Mouse (Mus musculus) skeletal muscle tissue, adult 2 months (tissue): ENCODE measurements at regions not wholly inside any gene's neighbourhood (a gene's known extent, or its start where the extent isn't known, plus 50 kb on each side); places are given as distances from the start of the nearest gene placed in this dataset.

Experiments used
- DNase-seq: peaks from one replicate; pipeline ENCODE4 v3.0.0-alpha.2; 2012; ENCODE audit warnings: low read depth, low spot score

DNA sequence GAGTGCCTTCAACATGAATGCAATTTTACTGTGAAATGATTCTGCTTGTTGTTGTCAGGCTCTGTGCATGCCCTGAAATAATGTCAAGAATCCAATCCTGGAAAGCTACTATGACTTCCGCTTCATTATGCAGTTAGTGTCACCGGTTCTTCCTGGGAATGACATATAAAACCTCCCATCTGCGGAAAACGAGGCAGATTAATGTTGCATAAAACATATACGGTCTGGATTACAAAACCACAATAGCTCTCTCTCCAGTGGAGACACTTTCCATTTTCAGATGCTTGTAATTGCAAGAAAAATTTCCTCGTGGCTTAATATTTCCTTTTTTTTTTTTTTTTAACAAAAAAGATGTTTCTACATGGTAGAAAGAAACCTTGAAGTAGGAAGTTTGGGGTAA, 198.2 kb upstream of the Chl1 start:
- DNase-seq, result no peak

DNA sequence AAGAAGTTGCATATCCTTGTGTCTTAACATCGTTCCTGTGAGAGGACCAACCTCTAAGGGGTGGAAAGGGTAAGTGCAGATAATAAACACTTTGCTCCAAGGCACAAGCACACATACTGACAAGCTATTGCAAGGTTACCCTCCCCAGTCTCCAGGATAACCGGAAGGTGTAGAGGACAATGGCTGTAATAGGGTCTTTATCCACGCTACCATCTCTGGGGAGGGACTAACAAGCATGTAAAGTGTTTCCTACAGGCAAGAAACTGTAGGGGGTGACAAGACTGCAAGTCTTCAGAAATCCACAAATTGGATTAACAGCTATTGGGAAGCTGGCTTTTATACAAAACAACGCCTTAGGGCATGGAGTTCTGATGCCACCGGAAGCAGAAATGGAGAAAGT, 197.5 kb upstream of the Chl1 start:
- no peak for DNase-seq

DNA sequence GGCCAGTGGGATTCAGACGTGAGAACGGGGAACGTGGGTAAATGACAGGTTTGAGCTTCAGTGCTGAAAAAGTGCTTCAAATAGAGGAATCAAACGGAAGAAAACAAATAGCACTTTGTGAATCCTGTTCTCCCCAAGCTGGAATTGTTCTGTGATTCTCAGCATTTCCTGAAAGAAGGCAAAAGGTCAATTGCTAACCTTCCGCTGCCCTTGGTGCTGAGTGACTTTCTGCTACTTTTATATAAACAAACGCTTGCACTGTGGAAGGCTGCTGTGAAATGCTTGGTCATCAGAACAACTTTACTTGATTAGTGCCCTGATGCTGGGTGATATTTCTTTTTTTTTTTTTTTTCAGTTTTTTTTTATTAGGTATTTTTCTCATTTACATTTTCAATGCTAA, 192.3 kb upstream of the Chl1 start:
- DNase-seq, result no peak

DNA sequence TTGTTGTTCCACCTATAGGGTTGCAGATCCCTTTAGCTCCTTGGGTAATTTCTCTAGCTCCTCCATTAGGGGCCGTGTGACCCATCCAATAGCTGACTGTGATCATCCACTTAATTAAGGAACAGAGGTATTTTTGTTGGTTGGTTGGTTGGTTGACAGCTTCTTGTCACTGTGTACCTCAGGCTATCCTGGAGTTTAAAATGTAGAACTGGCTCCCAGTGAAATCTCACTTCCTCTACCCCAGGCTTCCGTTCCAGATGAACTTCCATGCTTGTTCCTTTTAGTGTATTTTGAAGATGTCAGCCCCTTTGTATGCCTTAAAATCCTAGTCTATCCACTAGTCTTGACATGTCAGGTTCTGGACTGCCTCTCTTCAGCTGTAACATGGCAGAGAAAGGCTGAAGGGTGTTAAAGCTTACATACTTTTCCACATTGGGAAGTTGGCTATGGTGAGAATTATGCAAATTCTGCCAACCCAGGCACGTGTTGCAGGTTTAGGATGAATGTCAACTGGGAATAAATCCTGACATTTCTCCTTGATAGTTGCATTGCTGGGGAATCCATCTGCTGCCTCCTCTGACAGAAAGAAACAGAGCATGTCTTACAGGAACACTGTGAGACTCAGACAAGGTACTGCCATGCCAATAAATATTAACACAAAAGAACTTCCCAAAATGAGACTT, 191.6 kb upstream of the Chl1 start:
- DNase-seq, result no peak

DNA sequence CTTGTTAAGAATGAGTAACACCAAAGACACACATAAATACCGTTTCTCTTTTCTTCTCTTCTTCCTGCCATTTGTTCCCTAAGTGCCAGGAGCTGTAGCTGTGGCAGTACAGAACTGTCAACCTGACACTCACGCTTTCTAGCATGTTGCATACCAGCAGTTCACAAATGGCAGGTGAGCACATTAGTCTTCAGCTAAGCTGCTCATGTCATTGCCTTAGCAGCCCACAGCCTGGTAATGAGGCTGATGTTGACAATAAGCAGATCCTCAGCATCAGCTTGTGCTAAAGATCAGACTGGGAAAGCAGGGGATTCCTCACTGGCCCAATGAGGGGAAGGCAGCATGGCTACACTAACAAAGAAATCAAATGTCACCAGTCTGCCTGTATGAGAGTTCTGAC, 190.4 kb upstream of the Chl1 start:
- DNase-seq, result no peak

DNA sequence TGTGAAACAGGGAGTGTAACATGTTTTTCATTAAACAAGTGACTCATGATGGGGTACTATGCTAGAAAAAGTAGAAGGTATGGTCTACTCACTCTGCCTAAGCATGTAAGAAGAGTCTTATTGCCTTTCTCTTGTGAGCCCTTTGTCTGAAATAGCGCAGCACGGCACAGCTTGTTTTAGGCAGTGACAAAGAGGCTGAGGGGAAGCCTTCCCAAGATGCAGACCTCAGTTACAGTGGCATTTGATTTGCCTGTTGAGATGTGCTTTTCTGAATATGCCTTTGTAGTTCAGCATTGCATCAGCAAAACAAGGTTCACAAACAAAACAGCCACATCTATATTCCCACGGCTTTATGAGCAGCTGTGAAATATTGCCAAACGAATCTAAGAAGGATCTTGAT, 189.8 kb upstream of the Chl1 start:
- DNase-seq, result no peak

DNA sequence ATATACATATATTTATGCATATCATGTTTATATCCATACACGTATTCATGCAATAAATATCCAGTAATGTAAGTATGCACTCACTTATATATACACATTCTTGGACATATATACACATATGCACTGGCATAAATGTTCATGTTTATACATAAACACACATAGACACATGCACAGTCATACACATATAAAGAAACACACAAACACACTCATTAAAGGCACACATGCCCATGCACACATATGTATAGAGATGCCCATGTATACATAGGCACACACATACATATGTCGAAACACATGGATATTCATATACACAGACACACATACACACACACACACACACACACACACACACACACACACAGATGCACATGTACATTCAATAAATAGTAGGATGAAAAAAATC, 189.3 kb upstream of the Chl1 start:
- no peak for DNase-seq

DNA sequence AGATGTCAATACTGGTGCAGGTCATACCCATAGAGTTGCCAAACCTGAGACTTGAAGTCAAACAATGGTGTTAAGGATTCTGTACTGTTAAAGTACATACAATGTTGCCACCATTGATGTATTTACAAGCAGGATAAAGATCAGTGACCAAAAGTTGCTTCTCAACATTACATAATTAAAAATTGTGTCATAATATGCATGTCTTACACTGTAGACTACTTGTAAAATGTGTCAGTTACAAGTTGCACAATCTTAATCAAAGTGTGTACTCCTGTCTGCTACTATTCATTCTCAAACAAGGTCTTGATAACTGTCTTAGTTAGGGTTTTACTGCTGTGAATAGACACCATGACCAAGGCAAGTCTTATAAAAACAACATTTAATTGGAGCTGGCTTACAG, 187.9 kb upstream of the Chl1 start:
- no peak for DNase-seq

DNA sequence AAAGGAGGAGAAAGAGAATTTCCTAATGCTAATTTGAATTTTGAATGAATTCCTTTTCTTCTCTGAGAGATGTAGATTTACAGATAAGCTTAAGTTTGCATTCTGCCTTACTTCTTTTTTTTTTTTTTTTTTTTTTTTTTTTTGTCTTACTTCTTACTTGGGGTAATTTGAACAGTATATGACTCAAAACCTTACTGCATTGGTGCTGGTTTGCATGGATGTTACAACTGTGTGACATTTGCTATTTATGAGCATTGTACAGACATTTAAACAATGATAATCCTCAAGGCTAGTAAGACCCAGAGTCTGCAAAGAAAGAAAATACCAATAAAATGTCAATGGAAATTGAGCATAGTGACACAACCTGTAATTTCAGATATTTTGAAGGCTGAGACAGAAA, 174.7 kb upstream of the Chl1 start:
- DNase-seq, result no peak

DNA sequence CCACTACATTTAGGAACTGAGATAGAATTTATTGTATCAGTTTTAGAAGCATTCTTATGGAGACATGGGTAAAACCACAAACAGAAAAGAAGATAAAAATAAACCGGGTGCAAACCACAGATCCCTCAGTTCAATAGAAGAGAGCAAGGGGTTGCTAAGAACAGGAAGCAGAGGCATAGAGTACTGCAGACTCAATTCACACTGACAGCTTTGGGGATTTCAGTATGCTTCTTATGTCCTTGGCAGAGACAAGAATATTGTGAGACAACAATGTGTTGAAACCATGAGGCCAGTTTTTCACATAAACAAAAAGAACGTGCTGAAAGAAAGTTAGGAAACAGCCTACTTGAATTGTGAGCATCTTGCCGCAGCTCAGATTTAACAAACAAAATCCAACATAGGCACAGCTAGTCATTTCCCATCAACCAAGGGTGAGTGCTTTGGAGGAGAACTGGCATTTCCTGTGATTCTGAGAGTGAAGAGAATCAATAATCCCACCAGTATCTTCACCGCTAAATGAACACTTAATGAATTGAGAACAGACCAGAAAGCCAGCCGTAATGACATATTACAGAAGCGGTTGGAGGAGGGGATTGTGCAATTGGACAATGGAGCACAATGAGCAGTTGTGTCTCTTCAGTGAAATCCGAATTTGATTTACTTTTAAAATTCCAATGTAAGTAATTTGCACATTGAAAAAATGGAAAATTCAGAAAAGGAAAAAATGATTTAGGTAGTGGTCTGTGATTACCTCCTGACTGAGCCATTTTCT, 170.2 kb upstream of the Chl1 start:
- no peak for DNase-seq

DNA sequence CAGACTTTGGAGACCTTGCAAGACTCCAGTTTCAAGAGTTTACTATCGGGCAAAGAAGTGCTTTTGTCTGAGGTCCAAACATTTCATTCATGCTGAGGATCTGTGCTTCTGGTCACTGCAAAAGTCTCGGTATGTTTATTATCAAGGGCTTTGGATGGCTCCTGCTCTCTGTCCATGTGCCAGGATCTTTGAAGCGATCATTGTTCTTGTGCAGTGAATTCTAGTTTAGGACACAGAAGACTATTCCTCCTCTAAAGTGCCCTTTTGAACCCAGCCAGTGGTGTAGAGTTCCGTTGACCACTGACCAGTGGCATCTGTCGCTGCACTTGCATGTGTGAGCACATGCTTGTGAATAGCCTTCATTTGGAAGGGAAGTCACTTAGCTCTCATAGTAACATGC, 166.9 kb upstream of the Chl1 start:
- no peak for DNase-seq

DNA sequence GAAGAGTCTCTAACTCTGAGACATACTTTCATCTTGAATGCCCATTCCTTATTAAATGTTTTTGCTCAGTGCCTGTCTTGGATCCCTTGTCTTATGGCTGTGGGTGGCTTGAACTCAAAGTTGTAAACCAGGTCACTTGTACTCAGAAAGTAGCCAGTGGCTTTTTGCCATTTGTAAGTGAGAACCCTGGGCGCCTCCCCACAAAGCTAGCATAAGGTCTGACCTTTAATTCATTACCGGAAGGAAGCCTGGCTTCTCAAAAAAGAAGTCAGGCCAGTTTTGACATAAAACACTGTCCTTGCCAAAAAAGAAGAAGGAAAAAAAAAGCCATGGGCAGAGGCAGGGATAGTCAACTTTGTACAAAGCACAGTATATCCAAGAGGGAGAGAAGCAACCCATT, 166.0 kb upstream of the Chl1 start:
- DNase-seq, result no peak

DNA sequence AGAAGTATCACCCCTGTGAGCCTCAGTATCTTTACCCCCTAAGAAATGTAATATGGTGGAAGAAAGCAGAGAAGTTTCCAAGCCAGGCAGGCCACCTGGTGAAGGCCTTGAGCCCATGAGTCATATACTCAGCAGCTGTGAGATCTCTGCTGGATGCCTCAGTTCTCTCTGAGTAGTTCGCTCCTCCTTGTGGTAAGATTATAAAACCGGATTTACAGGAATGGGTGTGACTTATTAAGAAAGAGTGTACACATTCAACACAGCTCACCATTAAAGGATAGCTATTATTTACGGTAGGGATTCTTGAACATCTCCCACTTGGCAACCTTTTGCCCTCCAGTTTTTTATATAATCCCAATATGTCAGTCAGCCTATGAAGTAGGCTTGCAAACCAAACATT, 165.2 kb upstream of the Chl1 start:
- no peak for DNase-seq

DNA sequence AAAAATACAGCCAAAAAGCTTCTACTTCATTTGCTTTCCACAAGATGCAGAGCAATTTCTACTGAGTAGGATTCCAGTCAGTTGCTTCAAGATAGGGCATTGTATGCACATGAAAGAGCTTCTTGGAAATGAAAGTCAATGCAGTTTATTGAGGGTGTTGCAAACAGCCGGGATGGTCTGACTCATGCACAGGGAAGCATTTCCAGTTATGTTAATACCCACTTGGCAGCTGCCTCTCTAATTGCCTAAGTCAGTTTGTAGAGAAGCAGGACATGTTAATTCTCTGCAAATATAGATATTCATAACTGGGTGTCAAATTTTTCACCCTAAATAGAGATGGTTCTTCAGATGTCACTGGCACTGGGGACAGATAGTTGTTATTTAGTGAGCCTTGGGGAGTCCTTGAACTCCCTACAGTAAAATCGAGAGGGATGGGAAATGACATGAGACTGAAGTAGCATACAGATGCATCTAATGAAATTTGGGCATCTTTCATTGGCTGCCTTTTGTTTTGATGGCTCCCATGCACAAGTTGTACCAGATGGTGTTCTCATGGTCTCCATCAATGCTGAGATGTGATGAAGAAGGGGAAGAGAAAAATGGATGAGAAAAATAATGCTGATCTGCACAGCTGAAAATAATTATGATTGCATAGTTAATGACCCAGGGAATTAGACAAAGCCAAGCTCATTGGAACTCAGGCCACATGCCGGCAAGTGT, 157.8 kb upstream of the Chl1 start:
- no peak for DNase-seq

DNA sequence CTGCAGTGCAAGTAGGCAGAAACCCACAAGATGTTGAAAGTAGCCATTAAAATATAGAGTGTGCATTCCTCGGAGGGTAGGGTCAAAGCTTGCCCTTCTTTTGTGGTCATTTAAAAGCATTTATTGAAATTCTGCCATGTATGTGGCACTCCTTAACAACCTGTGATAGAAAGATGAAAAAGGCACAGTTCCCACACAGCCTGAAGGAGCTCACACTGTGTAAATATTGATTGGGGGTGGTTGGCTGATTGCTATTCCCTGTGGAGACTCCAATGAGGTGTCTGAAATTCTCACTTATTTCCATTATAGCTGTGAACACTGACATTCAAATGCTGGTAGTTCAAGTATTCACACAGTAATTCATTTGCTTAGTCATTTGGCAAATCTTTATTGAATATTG, 157.0 kb upstream of the Chl1 start:
- no peak for DNase-seq

DNA sequence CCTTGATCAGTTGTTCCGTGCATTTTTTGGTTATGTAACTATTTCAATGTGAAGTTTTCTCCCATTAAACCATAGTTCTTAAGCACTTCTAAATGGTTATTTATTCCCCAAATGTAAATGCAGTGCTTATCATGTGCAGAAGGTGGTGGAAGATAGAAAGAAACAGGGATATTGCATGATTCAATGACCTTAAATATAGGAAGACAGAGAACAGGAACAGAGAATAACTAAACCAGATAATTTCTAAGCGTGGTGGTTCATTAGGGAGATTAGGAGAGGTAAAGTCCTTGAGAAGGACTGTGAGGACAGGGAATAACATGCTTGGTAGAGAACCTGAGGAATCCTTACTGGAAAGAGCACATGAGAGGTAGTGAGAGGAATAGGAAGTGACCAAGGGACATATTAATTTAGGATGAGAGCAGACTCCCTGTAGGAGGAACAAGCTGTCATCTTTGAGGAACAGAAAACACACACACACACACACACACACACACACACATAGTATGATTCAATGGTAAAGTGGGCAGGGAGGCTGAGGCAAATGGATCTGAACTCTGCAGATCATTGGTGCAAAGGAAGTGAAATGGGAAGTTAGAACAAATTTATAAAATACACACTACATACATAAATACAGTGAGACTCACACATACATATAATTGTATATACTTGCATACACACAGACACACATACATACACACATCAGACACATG, 143.4 kb upstream of the Chl1 start:
- DNase-seq, result no peak

DNA sequence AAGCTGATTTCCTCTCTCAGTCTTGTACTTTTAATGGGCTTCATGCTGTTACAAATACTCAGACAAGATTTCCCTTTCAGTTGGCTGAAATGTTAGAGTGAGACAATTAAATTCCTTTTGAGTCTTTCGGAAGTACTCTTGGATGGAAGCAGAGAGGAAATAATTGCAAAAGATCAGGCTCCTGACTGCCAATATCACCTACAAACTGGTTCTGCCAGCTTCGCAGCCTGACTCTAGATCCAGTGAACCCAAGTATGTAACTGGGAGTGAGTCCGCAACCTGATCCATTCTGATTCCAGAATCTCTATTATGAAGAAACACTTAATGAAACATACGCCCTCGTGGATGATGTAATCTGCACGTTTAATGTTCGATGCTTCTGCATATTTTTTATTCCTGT, 135.4 kb upstream of the Chl1 start:
- DNase-seq, result no peak

DNA sequence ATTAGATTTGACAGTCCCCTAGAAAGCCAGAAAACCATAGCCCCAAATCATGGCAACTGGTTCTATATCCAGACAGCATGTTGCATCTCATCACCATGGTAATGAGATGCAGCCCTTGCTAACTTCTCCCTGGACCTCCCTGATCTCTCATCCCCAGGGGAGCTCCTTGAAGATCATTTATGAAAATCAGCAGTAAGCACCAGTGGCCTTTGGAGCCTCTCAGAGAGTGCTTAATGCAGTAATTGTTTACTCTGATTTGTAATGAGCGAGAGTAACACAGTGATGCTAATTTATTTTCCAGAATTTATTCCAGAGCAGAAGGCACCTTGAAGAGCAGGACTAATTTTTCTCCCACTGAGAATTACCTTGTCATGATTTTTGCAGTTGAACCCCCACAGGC, 133.1 kb upstream of the Chl1 start:
- DNase-seq, result no peak

DNA sequence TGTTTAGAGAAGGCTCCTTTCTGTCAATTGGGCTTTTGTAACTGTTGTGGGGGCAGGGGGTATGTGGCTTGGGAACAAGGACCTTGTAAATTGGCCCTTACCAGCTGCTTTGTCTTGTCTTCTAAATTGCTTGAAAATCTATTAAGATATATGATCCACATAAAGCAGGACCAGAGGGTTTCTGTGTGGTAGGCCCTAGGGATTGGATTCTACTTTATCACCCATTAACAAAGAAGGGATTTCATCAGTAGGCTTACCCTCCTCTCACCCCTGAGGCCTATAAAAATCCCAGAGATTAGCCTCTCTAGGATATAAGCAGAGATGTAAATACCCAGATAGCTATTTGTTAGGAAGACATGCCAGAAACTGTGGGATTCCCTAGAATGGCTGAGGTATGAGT, 132.3 kb upstream of the Chl1 start:
- DNase-seq, result no peak

DNA sequence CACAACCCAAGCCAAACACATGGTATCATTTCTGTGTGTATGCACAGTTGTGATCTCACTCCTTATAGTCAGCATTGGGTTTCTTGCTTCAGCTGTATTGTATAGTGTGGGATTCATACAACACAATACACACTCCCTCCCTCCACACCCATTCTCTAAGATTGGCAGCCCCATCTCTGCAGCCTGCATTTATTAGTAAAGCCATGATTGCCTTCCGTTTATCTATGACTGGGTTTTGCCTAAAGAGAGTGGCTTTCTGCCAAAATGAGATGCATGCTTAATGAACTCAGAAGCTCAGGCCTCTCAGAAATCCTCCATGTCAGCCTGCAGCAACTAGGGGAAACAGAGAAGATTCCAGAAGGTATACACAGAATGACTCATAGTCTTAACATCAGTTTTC, 129.4 kb upstream of the Chl1 start:
- no peak for DNase-seq

DNA sequence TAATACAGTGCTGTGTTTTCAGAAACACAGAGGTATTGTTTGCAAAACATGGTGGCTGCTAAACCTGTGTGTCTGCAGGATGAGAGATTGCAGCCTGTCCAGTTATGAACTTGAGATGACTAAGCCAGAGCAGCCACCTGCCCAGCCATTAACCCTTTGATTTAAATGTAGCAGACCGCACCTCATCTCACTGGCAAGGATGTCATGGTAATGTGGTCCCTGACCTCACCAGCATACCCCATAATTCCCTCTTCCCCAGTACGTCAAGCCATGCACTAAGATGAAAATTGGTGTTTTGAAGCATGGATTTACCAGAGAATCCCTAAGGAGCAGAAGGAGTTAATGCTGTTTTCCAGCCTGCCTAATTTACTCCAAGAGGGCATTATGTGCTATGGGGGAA, 128.5 kb upstream of the Chl1 start:
- DNase-seq, result no peak

DNA sequence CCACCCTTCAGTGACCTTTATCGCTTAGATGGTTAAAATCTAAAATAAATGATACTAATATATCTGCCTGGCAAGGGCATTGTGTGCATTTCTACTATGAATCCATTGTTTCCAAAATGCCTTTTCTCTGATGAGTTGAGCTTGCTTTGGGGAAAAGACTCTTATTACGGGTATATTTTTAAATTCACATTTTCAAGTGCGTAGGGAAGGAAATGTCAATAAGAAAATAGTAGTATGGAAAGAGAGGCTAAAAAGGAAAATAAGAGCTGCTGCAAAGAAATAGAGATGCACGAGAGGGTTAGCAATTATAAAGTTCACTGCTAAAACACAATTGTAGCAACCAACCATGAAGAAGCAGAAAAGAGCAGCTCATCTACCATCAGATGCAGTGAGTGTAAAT, 123.8 kb upstream of the Chl1 start:
- DNase-seq, result no peak
